Mouse (Mus musculus) limb, embryonic 12.5 days (tissue): ENCODE results near the gene Cdkn3. TPM values are rescaled to one million over a fixed set of nuclear protein-coding genes. Genes with fewer than 3 reads are reported as not detected.

ENCODE experiments used
- ATAC-seq: fragments of 200-750 bp; cut with Nextera tagmentation; 2 replicates; pipeline ENCODE4 v1.8.0; 2017; ENCODE audit warnings: low read depth, moderate TSS enrichment; ENCODE audit not compliant: insufficient number of reproducible peaks, insufficient read depth, low FRiP score, low TSS enrichment
- H3K27ac ChIP-seq: fragments of 300-500 bp; sonication (generic); 2 replicates; pipeline ENCODE4 v1.5.1; 2016; ENCODE audit warnings: mild to moderate bottlenecking, moderate library complexity
- H3K27me3 ChIP-seq: fragments of 300-500 bp; sonication (generic); 2 replicates; pipeline ENCODE4 v1.6.1; 2016; ENCODE audit warnings: mild to moderate bottlenecking, moderate library complexity
- H3K36me3 ChIP-seq: fragments of 300-500 bp; sonication (generic); 2 replicates; pipeline ENCODE4 v1.6.1; 2016; ENCODE audit warnings: mild to moderate bottlenecking, moderate library complexity
- H3K4me1 ChIP-seq: fragments of 300-500 bp; sonication (generic); replicated peaks from 2 replicates; pipeline ENCODE4 v1.6.1; 2016
- H3K4me2 ChIP-seq: fragments of 300-500 bp; sonication (generic); 2 replicates; pipeline ENCODE4 v1.6.1; 2016; ENCODE audit warnings: mild to moderate bottlenecking, moderate library complexity
- H3K4me3 ChIP-seq: fragments of 300-500 bp; sonication (generic); replicated peaks from 2 replicates; pipeline ENCODE4 v1.5.1; 2016; ENCODE audit warnings: mild to moderate bottlenecking
- H3K9ac ChIP-seq: fragments of 300-500 bp; sonication (generic); replicated peaks from 2 replicates; pipeline ENCODE4 v1.6.1; 2016; ENCODE audit warnings: mild to moderate bottlenecking, moderate library complexity
- H3K9me3 ChIP-seq: fragments of 300-500 bp; sonication (generic); 2 replicates; pipeline ENCODE4 v1.6.1; 2016; ENCODE audit warnings: mild to moderate bottlenecking, moderate library complexity
- WGBS: fragments of 180-500 bp; shearing (Covaris S2); methylation state at CpG from one replicate; pipeline ENCODE4 v1.1.7; 2016; 5-methylcytosine and 5-hydroxymethylcytosine counted together
- polyA plus RNA-seq: library from polyadenylated mRNA; unstranded; fragments of >200 nt; fragmentation: Nextera tagmentation; extraction: Ambion mirVana; gene quantifications from 2 replicates; pipeline ENCODE4 v1.2.1, GENCODE M21; 2016

The Cdkn3 gene
- polyA plus RNA-seq, 1 experiment from 2014 or later = 47.6 TPM

GRCm38 (mm10) chr14:46783327-46783926 is 23.1 kb downstream of the Cdkn3 start:
- Histone ChIP-seq H3K4me2 (no peak overlapping the region), H3K27me3 (no peaks in the 10 kb centered on the region), H3K4me1 (peaks cover 20% of the 10 kb centered on the region), H3K4me3 (no peak overlapping the region), H3K27ac (no peak overlapping the region), H3K9me3 (peaks cover 11% of the 10 kb centered on the region), H3K36me3 (peaks cover 57% of the 10 kb centered on the region), H3K9ac (no peak overlapping the region)
- 80% methylated on average over 10 of the region's 10 CpGs for WGBS
- ATAC-seq = no peak

DNA sequence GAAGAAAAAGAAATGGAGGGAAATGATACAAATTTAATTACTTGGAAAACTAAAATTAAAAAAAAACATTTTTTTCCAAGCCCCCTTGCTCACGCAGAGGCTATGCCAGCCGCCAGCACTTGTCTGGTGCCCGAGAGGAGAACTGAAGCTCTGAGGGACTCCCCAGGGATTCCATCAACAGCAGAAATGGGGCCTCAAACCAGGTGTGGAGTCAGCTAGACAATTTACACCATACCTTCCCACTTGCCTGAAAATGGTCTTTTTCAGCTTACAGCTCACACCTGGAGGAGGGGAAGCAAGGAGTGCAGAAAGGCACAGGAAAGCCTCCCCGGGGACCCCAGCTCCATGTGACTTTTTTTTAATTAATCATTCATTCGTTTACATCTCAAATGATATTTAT is 24.9 kb downstream of the Cdkn3 start:
- Histone ChIP-seq H3K27me3 (no peaks in the 10 kb centered on the region), H3K27ac (no peak overlapping the region), H3K4me2 (no peak overlapping the region), H3K4me1 (peaks cover 23% of the 10 kb centered on the region), H3K36me3 (peaks cover 39% of the 10 kb centered on the region), H3K9ac (no peak overlapping the region), H3K9me3 (no peaks in the 10 kb centered on the region), H3K4me3 (no peak overlapping the region)
- ATAC-seq = no peak
- 74% methylated on average over 5 of the region's 5 CpGs for WGBS

GRCm38 (mm10) chr14:46787454-46787786 is 27.1 kb downstream of the Cdkn3 start:
- H3K36me3 ChIP-seq = peaks cover 20% of the 10 kb centered on the region; the same call in 1 of the 2 replicates
- ATAC-seq = no peak
- peak overlapping the region; percentile 95 for H3K4me3 ChIP-seq
- H3K27ac ChIP-seq = peak overlapping the region; percentile 99
- H3K4me2 ChIP-seq = peak overlapping the region; percentile 58
- no peaks in the 10 kb centered on the region for H3K9me3 ChIP-seq
- under 1% methylated on average over 11 of the region's 11 CpGs for WGBS
- peak overlapping the region; percentile 97 for H3K9ac ChIP-seq
- peaks cover 23% of the 10 kb centered on the region for H3K4me1 ChIP-seq
- no peaks in the 10 kb centered on the region for H3K27me3 ChIP-seq

- peak within 1 kb of the TSS; percentile 95 for H3K4me3 ChIP-seq
- no peaks in the 10 kb centered on the region for H3K27me3 ChIP-seq
- peak within 1 kb of the TSS; percentile 99 for H3K27ac ChIP-seq
- H3K9me3 ChIP-seq = no peaks in the 10 kb centered on the region
- peaks cover 23% of the 10 kb centered on the region for H3K4me1 ChIP-seq
- peak within 1 kb of the TSS; percentile 58 for H3K4me2 ChIP-seq
- H3K36me3 ChIP-seq = peaks cover 15% of the 10 kb centered on the region; the same call in 1 of the 2 replicates
- under 1% methylated on average over 86 of the region's 86 CpGs for WGBS
- ATAC-seq = peak; percentile 90
- H3K9ac ChIP-seq = peak within 1 kb of the TSS; percentile 97
These were observed 27.6 kb downstream of the Cdkn3 start, which contains the start of gene Cnih1 for GRCm38 (mm10) chr14:46787787-46788504. Gene Cnih1, minus strand, starts transcription at chr14:46788411.

DNA sequence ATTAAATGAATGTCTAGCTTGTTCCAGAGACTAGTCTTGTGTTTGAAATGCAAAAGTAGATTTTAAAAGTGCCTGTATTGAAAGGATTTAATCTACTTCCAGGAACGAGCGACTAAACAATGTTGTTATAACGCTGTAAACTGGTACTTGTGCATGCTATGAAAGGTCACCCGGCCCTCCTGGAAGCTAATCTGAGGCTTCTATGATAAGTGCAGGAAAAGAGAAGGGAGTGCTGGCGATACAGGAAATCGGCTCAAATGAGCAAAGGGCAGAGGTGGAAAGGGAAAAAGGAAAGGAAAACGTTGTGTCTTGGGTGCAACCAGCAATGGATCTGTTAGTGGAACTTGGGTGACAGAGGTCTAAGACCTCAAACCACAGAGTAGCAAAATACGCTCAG is 28.2 kb downstream of the Cdkn3 start:
- no peak overlapping the region for H3K9ac ChIP-seq
- peak overlapping the region; percentile 95 for H3K4me3 ChIP-seq
- WGBS = 33% methylated on average over 8 of the region's 8 CpGs
- peaks cover 23% of the 10 kb centered on the region for H3K4me1 ChIP-seq
- no peaks in the 10 kb centered on the region for H3K9me3 ChIP-seq
- H3K27me3 ChIP-seq = no peaks in the 10 kb centered on the region
- ATAC-seq = no peak
- H3K4me2 ChIP-seq = peak overlapping the region; percentile 58
- peak overlapping the region; percentile 51 for H3K27ac ChIP-seq
- H3K36me3 ChIP-seq = peaks cover 9% of the 10 kb centered on the region; the same call in 1 of the 2 replicates

DNA sequence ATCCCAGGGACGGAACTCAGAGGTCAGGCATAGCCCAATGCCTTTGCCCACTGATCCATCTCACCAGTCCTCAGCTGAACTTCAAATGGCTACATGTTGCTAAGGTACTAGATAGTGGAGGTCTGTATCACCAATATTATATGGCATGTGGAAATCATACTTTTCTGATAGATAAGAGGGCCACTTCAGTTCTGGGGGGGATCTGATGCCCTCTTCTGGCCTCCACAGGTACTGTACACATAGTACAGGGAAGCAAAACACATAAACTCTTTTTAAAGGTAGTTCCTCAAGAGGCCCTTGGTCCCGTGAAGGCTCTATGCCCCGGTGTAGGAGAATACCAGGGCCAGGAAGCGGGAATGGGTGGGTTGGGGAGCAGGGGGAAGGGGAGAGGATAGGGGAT is 30.0 kb downstream of the Cdkn3 start:
- Histone ChIP-seq H3K4me3 (no peak overlapping the region), H3K27me3 (no peaks in the 10 kb centered on the region), H3K36me3 (no peaks in the 10 kb centered on the region), H3K9me3 (no peaks in the 10 kb centered on the region), H3K4me2 (no peak overlapping the region), H3K27ac (no peak overlapping the region), H3K4me1 (peaks cover 15% of the 10 kb centered on the region), H3K9ac (no peak overlapping the region)
- WGBS = 71% methylated on average over 4 of the region's 4 CpGs
- ATAC-seq = no peak

DNA sequence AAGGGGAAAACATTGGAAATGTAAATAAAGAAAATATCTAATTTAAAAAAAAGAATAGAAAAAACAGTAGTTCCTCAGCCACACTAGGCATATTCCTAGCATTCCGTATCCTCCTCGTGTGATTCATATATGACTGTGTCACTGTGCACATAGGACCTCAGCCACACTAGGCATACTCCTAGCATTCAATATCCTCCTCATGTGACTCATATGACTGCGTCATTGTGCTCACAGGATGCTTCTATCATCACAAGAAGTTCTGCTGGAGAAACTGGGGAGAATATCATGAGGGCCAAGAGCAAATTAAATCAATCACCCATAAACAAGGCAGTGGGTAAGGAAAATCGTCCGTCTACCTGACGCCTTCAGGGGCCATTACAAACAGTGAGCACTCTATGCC is 30.4 kb downstream of the Cdkn3 start:
- no peak overlapping the region for H3K4me2 ChIP-seq

DNA sequence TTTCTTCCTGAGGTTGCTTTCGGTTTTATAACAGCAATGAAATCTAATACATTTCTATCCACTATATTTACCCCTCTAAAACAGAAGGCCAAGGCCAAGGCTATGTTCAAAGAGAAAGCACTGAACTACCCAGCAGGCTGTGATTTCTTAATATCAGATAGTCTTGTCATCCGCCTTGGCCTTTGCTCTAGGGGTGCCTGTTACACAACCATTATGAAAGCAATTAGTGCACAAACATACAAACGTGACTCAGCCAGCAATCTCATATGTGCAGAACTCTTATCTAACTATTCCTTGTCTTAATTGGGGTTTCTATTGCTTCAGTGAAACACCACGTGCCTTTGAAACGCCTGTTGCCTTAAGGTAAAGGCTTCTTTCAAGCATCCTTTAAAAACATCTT is 33.8 kb downstream of the Cdkn3 start:
- 84% methylated on average over 5 of the region's 5 CpGs for WGBS

More for the DNA sequence above, 30.4 kb downstream of the Cdkn3 start:
- Histone ChIP-seq H3K36me3 (no peaks in the 10 kb centered on the region), H3K4me1 (peaks cover 13% of the 10 kb centered on the region), H3K27me3 (no peaks in the 10 kb centered on the region), H3K9me3 (no peaks in the 10 kb centered on the region), H3K9ac (no peak overlapping the region), H3K4me3 (no peak overlapping the region), H3K27ac (no peak overlapping the region)
- 89% methylated on average over 6 of the region's 6 CpGs for WGBS
- ATAC-seq = no peak

GRCm38 (mm10) chr14:46800684-46801345 is 40.5 kb downstream of the Cdkn3 start:
- no peak overlapping the region for H3K4me2 ChIP-seq
- H3K27ac ChIP-seq = no peak overlapping the region
- no peak overlapping the region for H3K9ac ChIP-seq
- H3K9me3 ChIP-seq = 0 out of 2 replicates have a peak, but pooled peaks cover 5% of the 10 kb centered on the region
- H3K27me3 ChIP-seq = no peaks in the 10 kb centered on the region
- 84% methylated on average over 3 of the region's 3 CpGs for WGBS
- no peaks in the 10 kb centered on the region for H3K4me1 ChIP-seq
- no peak for ATAC-seq
- peaks cover 14% of the 10 kb centered on the region for H3K36me3 ChIP-seq
- no peak overlapping the region for H3K4me3 ChIP-seq

More for the DNA sequence above, 33.8 kb downstream of the Cdkn3 start:
- no peak overlapping the region for H3K27ac ChIP-seq
- H3K27me3 ChIP-seq = no peaks in the 10 kb centered on the region
- H3K4me1 ChIP-seq = no peaks in the 10 kb centered on the region
- H3K4me2 ChIP-seq = no peak overlapping the region
- no peak overlapping the region for H3K9ac ChIP-seq
- no peak overlapping the region for H3K4me3 ChIP-seq
- ATAC-seq = no peak
- H3K36me3 ChIP-seq = peaks cover 2% of the 10 kb centered on the region
- 0 out of 2 replicates have a peak, but pooled peaks cover 2% of the 10 kb centered on the region for H3K9me3 ChIP-seq

DNA sequence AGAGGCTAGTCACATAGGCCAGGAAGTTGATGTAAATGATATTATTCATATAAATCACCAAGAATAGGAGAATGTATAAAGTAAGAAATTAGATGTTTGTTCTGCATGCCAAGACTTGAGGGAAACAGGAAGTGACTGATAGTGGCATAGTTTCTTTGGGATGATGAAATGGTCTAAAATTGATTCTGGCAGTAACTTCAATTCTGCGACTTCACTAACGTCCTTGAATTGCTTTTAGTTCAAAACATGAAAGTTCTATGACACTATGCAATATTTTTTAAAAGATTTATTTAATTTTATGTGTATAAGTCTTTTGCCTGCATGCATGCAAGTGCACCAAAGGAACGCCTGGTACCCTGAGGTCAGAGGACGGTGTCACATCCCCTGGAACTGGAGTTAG is 42.9 kb downstream of the Cdkn3 start:
- Histone ChIP-seq H3K36me3 (peaks cover 18% of the 10 kb centered on the region), H3K27me3 (no peaks in the 10 kb centered on the region), H3K9me3 (0 out of 2 replicates have a peak, but pooled peaks cover 5% of the 10 kb centered on the region), H3K4me3 (no peak overlapping the region), H3K27ac (no peak overlapping the region), H3K4me1 (no peaks in the 10 kb centered on the region), H3K4me2 (no peak overlapping the region), H3K9ac (no peak overlapping the region)
- no peak for ATAC-seq
- 86% methylated on average over 4 of the region's 4 CpGs for WGBS

DNA sequence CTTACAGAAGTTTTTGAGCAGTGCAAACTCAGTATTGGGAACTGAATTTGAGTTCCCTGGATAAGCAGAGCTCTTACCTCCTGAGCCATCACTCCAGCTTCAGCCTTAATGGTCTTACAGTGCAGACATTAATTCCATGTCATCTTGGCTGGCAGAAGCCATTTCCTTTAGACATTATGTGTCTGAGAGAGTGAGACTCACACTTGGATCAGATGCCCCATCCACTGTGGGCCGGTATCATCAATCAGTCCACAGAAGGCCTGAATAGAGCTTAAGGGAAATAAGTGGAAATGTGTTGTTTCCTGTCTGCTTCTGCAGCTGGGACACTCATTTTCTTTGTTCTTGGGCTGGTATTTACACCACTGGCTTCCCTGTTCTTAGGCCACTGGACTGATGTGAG is 43.5 kb downstream of the Cdkn3 start:
- Histone ChIP-seq H3K27me3 (no peaks in the 10 kb centered on the region), H3K9me3 (0 out of 2 replicates have a peak, but pooled peaks cover 5% of the 10 kb centered on the region), H3K27ac (no peak overlapping the region), H3K4me2 (no peak overlapping the region), H3K4me3 (no peak overlapping the region), H3K4me1 (no peaks in the 10 kb centered on the region), H3K36me3 (peaks cover 20% of the 10 kb centered on the region), H3K9ac (no peak overlapping the region)
- WGBS = 93% methylated on average over 1 of the region's 1 CpGs
- no peak for ATAC-seq
